Mouse (Mus musculus) layer of hippocampus, postnatal 14 days (tissue): Measurements from ENCODE around the gene Trim65. TPM values are rescaled to one million over a fixed set of nuclear protein-coding genes. Genes with fewer than 3 reads are reported as not detected.

Source experiments
- total RNA-seq, 2 experiments: library from RNA; stranded (reverse); gene quantifications; 2 replicates each; pipeline ENCODE4 v1.2.3; 2021

The Trim65 gene
- total RNA-seq, 2 experiments from 2014 or later: 6.0 to 6.6 TPM

Other genes starting within 250 kb of the Trim65 start
- 1 to 10 TPM in 1 of 2 experiments, under 1 TPM in 1; 0.67 to 2.0 TPM for gene Smim5, start 231.2 kb downstream of the Trim65 start, total RNA-seq
- gene Smim6, start 219.1 kb downstream of the Trim65 start, total RNA-seq: not detected
- 10 to 100 TPM; 39.2 to 50.4 TPM for gene Sap30bp, start 197.8 kb downstream of the Trim65 start, total RNA-seq
- gene Recql5, start 197.7 kb downstream of the Trim65 start, total RNA-seq: 10 to 100 TPM; 23.2 to 25.7 TPM
- 1 to 10 TPM; 1.4 to 2.2 TPM for gene Itgb4, start 156.4 kb downstream of the Trim65 start, total RNA-seq
- 10 to 100 TPM; 14.6 to 16.9 TPM for gene Galk1, start 118.4 kb downstream of the Trim65 start, total RNA-seq
- 100 to 1,000 TPM; 338 to 355 TPM for gene H3f3b, start 103.2 kb downstream of the Trim65 start, total RNA-seq
- 10 to 100 TPM; 22.0 to 25.3 TPM for gene Unk, start 100.8 kb downstream of the Trim65 start, total RNA-seq
- 1 to 10 TPM; 1.3 to 2.1 TPM for gene Unc13d, start 53.2 kb downstream of the Trim65 start, total RNA-seq
- 100 to 1,000 TPM; 287 to 295 TPM for gene Wbp2, start 44.1 kb downstream of the Trim65 start, total RNA-seq
- 1 to 10 TPM; 5.7 to 7.8 TPM for gene Trim47, start 3.9 kb downstream of the Trim65 start, total RNA-seq
- 10 to 100 TPM; 55.3 to 63.7 TPM for gene Mrpl38, start 7.7 kb upstream of the Trim65 start, total RNA-seq
- gene Fbf1, start 37.0 kb upstream of the Trim65 start, total RNA-seq: 100 to 1,000 TPM in 1 of 2 experiments, 10 to 100 TPM in 1; 87.9 to 102 TPM
- gene Ten1, start 67.7 kb upstream of the Trim65 start, total RNA-seq: 10 to 100 TPM; 42.9 to 53.7 TPM
- 100 to 1,000 TPM; 123 to 125 TPM for gene Acox1, start 67.9 kb upstream of the Trim65 start, total RNA-seq
- under 1 TPM; 0.44 to 0.72 TPM for gene Evpl, start 106.9 kb upstream of the Trim65 start, total RNA-seq
- 10 to 100 TPM; 52.0 to 55.7 TPM for gene Srp68, start 143.1 kb upstream of the Trim65 start, total RNA-seq
- gene Galr2, start 149.8 kb upstream of the Trim65 start, total RNA-seq: not detected
- 10 to 100 TPM; 76.5 to 77.8 TPM for gene Exoc7, start 176.1 kb upstream of the Trim65 start, total RNA-seq
- gene Foxj1, start 204.3 kb upstream of the Trim65 start, total RNA-seq: 10 to 100 TPM in 1 of 2 experiments, 1 to 10 TPM in 1; 6.9 to 13.4 TPM